Mouse (Mus musculus) small intestine, adult 2 months (tissue): ENCODE results near the gene Vgll4.

Experiments used
- CTCF ChIP-seq: fragments of 200-500 bp; IDR thresholded peaks from 2 replicates; pipeline ENCODE4 v1.5.1; 2012; ENCODE audit warnings: low read depth, mild to moderate bottlenecking, control low read depth, inconsistent platforms, low read length, moderate library complexity, mixed read lengths; ENCODE audit not compliant: insufficient replicate concordance, insufficient read length; ENCODE audit errors: extremely low read depth
- POLR2A ChIP-seq: fragments of 200-500 bp; IDR thresholded peaks from 2 replicates; pipeline ENCODE4 v1.6.1; 2012; ENCODE audit warnings: low read depth, mild to moderate bottlenecking, control low read depth, inconsistent platforms, low read length, moderate library complexity

GRCm38 (mm10) chr6:115004636-115005035 lies 34.8 kb upstream of the Vgll4 start:
- TF ChIP-seq POLR2A (no peak), CTCF (no peak)
